Comparison of ENCODE assay signal across 11 mouse cellular contexts in the genomic region with DNA sequence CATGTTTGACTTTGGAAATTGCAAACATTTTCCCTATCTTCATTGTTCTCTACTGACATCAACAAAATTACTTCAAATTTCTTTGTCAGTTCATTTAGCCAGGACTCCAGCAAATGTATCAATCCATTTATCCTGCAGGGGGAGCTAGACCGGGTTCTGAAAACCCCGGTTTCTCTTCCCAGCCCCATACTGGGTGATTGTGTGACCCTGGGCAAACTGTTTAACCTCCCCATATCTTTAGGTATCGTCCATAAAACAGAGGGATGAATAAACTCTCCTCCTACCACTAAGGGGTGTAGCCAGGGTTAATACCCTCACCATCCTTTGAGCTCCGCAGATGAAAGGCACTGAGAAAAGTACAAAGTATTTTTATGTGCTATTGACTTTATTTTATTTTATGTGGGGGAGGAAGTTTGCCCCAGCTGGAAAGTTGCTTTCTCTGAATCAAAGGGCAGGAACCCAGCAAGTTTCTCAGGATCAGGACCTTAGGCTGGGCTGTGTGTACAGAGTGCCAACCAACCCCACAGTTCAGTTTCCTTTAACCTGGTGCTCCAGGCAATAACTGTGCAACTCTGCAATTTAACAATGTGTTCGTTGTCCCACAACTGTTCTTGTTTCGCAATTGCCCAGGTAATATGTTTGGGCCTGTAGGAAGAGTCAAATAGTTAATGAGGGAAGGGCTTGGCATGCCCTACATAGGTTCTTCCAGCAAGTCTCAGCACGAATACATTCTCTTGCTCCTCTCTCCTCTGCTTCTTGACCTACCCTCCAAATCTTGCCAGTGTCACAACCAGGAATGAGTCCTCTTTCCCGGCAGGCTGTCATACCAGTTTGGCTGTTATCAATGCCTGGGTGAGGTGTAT.
DNase-seq lines count a peak whose midpoint lies in the region; ATAC-seq and TF ChIP-seq lines count a peak whose summit lies in the region.
"Had no signal": no experiment of that assay in that cellular context is flagged by ENCODE, and none has a peak within 500 bp of the region (broad histone marks: within the 10 kb centered on the region; RNA-seq: fewer than 3 reads in every experiment).

No protein-coding gene starts in this region.

- dilution Hi-C loops in CH12.LX (cut with MboI; ENCODE audit: extremely low pct_ligation_motif_present, extremely low pct_unique_long_range_greater_than_20kb, low sequenced_read_pairs) = no loop called here

- no peak for ATAC-seq in limb, embryonic 14.5 days (ENCODE audit: low FRiP score, low read depth)
- peak; percentile 56; the same call in 1 of the 2 replicates for ATAC-seq in stomach, embryonic 14.5 days (ENCODE audit: insufficient number of reproducible peaks, insufficient read depth, low FRiP score, low read depth)
- ATAC-seq in forebrain, embryonic 14.5 days = no peak

- H3K4me3 ChIP-seq in limb, embryonic 14.5 days (replicated peaks; ENCODE audit: low read length) = no peak overlapping the region
- H3K4me3 ChIP-seq in limb, embryonic 10.5 days = no peak overlapping the region
- no peak overlapping the region for H3K4me3 ChIP-seq in CH12.LX (replicated peaks in 1 of 3; ENCODE audit: low read depth in 2 of 3, low read length in 2 of 3, poor library complexity in 1 of 3)
- H3K4me3 ChIP-seq in stomach, embryonic 14.5 days (ENCODE audit: low read depth, low read length) = no peak overlapping the region
- H3K4me3 ChIP-seq in heart, embryonic 10.5 days = no peak overlapping the region
- no peak overlapping the region for H3K4me3 ChIP-seq in forebrain, embryonic 14.5 days (ENCODE audit: low read depth, low read length)
- H3K4me3 ChIP-seq: forebrain, embryonic 12.5 days had no signal

- H3K4me2 ChIP-seq in limb, embryonic 14.5 days (replicated peaks; ENCODE audit: low read depth, low read length, severe bottlenecking) = no peak overlapping the region
- H3K4me2 ChIP-seq in CH12.LX (ENCODE audit: insufficient read depth, low read depth, poor library complexity, severe bottlenecking) = no peak overlapping the region
- no peak overlapping the region for H3K4me2 ChIP-seq in stomach, embryonic 14.5 days (replicated peaks; ENCODE audit: low read depth, low read length)
- no peak overlapping the region for H3K4me2 ChIP-seq in forebrain, embryonic 14.5 days (ENCODE audit: low read length)
- H3K4me2 ChIP-seq: forebrain, embryonic 12.5 days had no signal

- TF ChIP-seq EP300 in CH12.LX (IDR thresholded peaks at IDR 0.05; ENCODE audit: low read length) = no peak

- no peaks in the 10 kb centered on the region for H3K36me3 ChIP-seq in limb, embryonic 14.5 days (ENCODE audit: control insufficient read depth, insufficient read depth, low read length)
- no peaks in the 10 kb centered on the region for H3K36me3 ChIP-seq in limb, embryonic 10.5 days
- no peaks in the 10 kb centered on the region for H3K36me3 ChIP-seq in CH12.LX (replicated peaks in 1 of 2; ENCODE audit: control insufficient read depth in 1 of 2, insufficient read depth in 1 of 2, low read length in 1 of 2)
- H3K36me3 ChIP-seq in stomach, embryonic 14.5 days (ENCODE audit: control insufficient read depth, insufficient read depth, low read length) = no peaks in the 10 kb centered on the region
- H3K36me3 ChIP-seq in heart, embryonic 10.5 days = no peaks in the 10 kb centered on the region
- no peaks in the 10 kb centered on the region for H3K36me3 ChIP-seq in forebrain, embryonic 14.5 days (ENCODE audit: control insufficient read depth, insufficient read depth, low read length)
- H3K36me3 ChIP-seq: forebrain, embryonic 12.5 days had no signal

- H3K9me3 ChIP-seq in limb, embryonic 14.5 days (ENCODE audit: control insufficient read depth, low read length) = no peaks in the 10 kb centered on the region
- H3K9me3 ChIP-seq in limb, embryonic 10.5 days (replicated peaks) = no peaks in the 10 kb centered on the region
- no peaks in the 10 kb centered on the region for H3K9me3 ChIP-seq in CH12.LX (replicated peaks; ENCODE audit: low read length)
- H3K9me3 ChIP-seq in stomach, embryonic 14.5 days (ENCODE audit: control insufficient read depth, low read depth, low read length) = no peaks in the 10 kb centered on the region
- H3K9me3 ChIP-seq in heart, embryonic 10.5 days = no peaks in the 10 kb centered on the region
- no peaks in the 10 kb centered on the region for H3K9me3 ChIP-seq in forebrain, embryonic 14.5 days (replicated peaks; ENCODE audit: control insufficient read depth, low read length)
- H3K9me3 ChIP-seq: forebrain, embryonic 12.5 days had no signal

- no peak for TF ChIP-seq POLR2A in limb, embryonic 14.5 days (IDR thresholded peaks at IDR 0.05; ENCODE audit: borderline replicate concordance, extremely low read depth, insufficient read depth, insufficient read length)
- no peak for TF ChIP-seq POLR2A in CH12.LX (IDR thresholded peaks at IDR 0.05; ENCODE audit: low read depth, low read length)

- no peaks in the 10 kb centered on the region for H3K4me1 ChIP-seq in limb, embryonic 14.5 days (ENCODE audit: control insufficient read depth, insufficient read depth, low read length)
- H3K4me1 ChIP-seq in limb, embryonic 10.5 days = no peaks in the 10 kb centered on the region
- H3K4me1 ChIP-seq in CH12.LX (ENCODE audit: control insufficient read depth in 1 of 2, insufficient read depth in 2 of 2) = no peaks in the 10 kb centered on the region
- no peaks in the 10 kb centered on the region for H3K4me1 ChIP-seq in stomach, embryonic 14.5 days (ENCODE audit: control insufficient read depth, insufficient read depth, low read length)
- no peaks in the 10 kb centered on the region for H3K4me1 ChIP-seq in heart, embryonic 10.5 days
- H3K4me1 ChIP-seq in forebrain, embryonic 14.5 days (ENCODE audit: control insufficient read depth, insufficient read depth, low read length) = no peaks in the 10 kb centered on the region
- H3K4me1 ChIP-seq: forebrain, embryonic 12.5 days had no signal

- peak; percentile 14 for TF ChIP-seq RAD21 in CH12.LX (IDR thresholded peaks at IDR 0.05; ENCODE audit: low read depth, low read length)

- no peaks in the 10 kb centered on the region for H3K79me2 ChIP-seq in CH12.LX (replicated peaks; ENCODE audit: control insufficient read depth, extremely low read depth, insufficient read depth, poor library complexity, severe bottlenecking)

- H3K27me3 ChIP-seq in limb, embryonic 14.5 days (ENCODE audit: control insufficient read depth, insufficient read depth, low read length) = no peaks in the 10 kb centered on the region
- no peaks in the 10 kb centered on the region for H3K27me3 ChIP-seq in limb, embryonic 10.5 days (ENCODE audit: low read depth, poor library complexity, severe bottlenecking)
- no peaks in the 10 kb centered on the region for H3K27me3 ChIP-seq in CH12.LX (replicated peaks)
- no peaks in the 10 kb centered on the region for H3K27me3 ChIP-seq in stomach, embryonic 14.5 days (ENCODE audit: control insufficient read depth, insufficient read depth, low read length)
- no peaks in the 10 kb centered on the region for H3K27me3 ChIP-seq in heart, embryonic 10.5 days (ENCODE audit: insufficient read depth, poor library complexity, severe bottlenecking)
- no peaks in the 10 kb centered on the region for H3K27me3 ChIP-seq in forebrain, embryonic 14.5 days (replicated peaks; ENCODE audit: control insufficient read depth, insufficient read depth, low read length)
- H3K27me3 ChIP-seq: forebrain, embryonic 12.5 days had no signal

- peak; percentile 33 for DNase-seq in limb, embryonic 14.5 days (ENCODE audit: low spot score)
- no peak for DNase-seq in limb, embryonic 10.5 days (ENCODE audit: low spot score)
- DNase-seq in CH12.LX (ENCODE audit: extremely low read depth) (peak; percentile 23), adipocyte (ENCODE audit: low spot score) (peak; percentile 38)
- no peak for DNase-seq in ovary, postnatal 36 days (ENCODE audit: low spot score)
- DNase-seq in heart, embryonic 10.5 days (ENCODE audit: low spot score) = no peak
- DNase-seq in forebrain, embryonic 14.5 days (ENCODE audit: low spot score) = no peak
- DNase-seq: adrenal gland, adult 8-10 months; gastrocnemius, postnatal 36 days had no signal

- H3K9ac ChIP-seq in limb, embryonic 14.5 days (ENCODE audit: low read depth, low read length, severe bottlenecking) = no peak overlapping the region
- no peak overlapping the region for H3K9ac ChIP-seq in CH12.LX (ENCODE audit: insufficient read depth, low read depth)
- H3K9ac ChIP-seq in stomach, embryonic 14.5 days (replicated peaks; ENCODE audit: low read depth, low read length) = no peak overlapping the region
- no peak overlapping the region for H3K9ac ChIP-seq in forebrain, embryonic 14.5 days (ENCODE audit: low read length)
- H3K9ac ChIP-seq: forebrain, embryonic 12.5 days had no signal

- peak; percentile 36 to 62; a peak in 3 of 4 replicates for TF ChIP-seq CTCF in CH12.LX (conservative IDR thresholded peaks at IDR 0.05 in 1 of 2, IDR thresholded peaks at IDR 0.05 in 1 of 2; ENCODE audit: low read depth in 2 of 2, low read length in 2 of 2)

- WGBS in limb, embryonic 14.5 days = 43% methylated on average over 8 of the region's 8 CpGs
- WGBS in limb, embryonic 10.5 days = 71% methylated on average over 8 of the region's 8 CpGs
- WGBS in stomach, embryonic 14.5 days = 61% methylated on average over 8 of the region's 8 CpGs
- 72% methylated on average over 8 of the region's 8 CpGs for WGBS in heart, embryonic 10.5 days
- WGBS in forebrain, embryonic 14.5 days = 74% methylated on average over 8 of the region's 8 CpGs

- H3K27ac ChIP-seq in limb, embryonic 14.5 days (replicated peaks; ENCODE audit: low read depth, low read length) = no peak overlapping the region
- H3K27ac ChIP-seq in limb, embryonic 10.5 days = no peak overlapping the region
- H3K27ac ChIP-seq in CH12.LX (ENCODE audit: insufficient read depth, low read depth) = no peak overlapping the region
- no peak overlapping the region for H3K27ac ChIP-seq in stomach, embryonic 14.5 days (ENCODE audit: low read length)
- H3K27ac ChIP-seq in heart, embryonic 10.5 days = no peak overlapping the region
- no peak overlapping the region for H3K27ac ChIP-seq in forebrain, embryonic 14.5 days (ENCODE audit: low read depth, low read length)
- H3K27ac ChIP-seq: forebrain, embryonic 12.5 days had no signal

- in situ Hi-C loops in CH12.LX (cut with MboI; ENCODE audit: low pct_ligation_motif_present, low pct_unique_long_range_greater_than_20kb, low sequenced_read_pairs) = no loop called here

TF ChIP-seq in CH12.LX, 34 proteins besides CTCF, POLR2A, EP300 and RAD21:
- TF ChIP-seq ETS1 (conservative IDR thresholded peaks at IDR 0.05; ENCODE audit: low read depth, low read length) (no peak), SMC3 (IDR thresholded peaks at IDR 0.05; ENCODE audit: low read depth, low read length) (peak; percentile 50)

Comparison
In these comparisons a context has a peak if more than half of its experiments do, and no peak if none do; other contexts are left out.
1. DNase-seq: peak in limb, embryonic 14.5 days (single experiment), CH12.LX (single experiment) and adipocyte (single experiment); none in limb, embryonic 10.5 days (single experiment), ovary, postnatal 36 days (single experiment), heart, embryonic 10.5 days (single experiment) and forebrain, embryonic 14.5 days (single experiment).